Mouse (Mus musculus): ENCODE measurements around the gene C1s2. TPM values are rescaled to one million over a fixed set of nuclear protein-coding genes. Genes with fewer than 3 reads are reported as not detected.

The C1s2 gene
- polyA plus RNA-seq, 1 experiment from 2014 or later = not detected

GRCm38 (mm10) chr6:124665011-124665410, 29.1 kb upstream of the C1s2 start:
- H3K9me3 ChIP-seq = no peaks in the 10 kb centered on the region
- no peaks in the 10 kb centered on the region for H3K36me3 ChIP-seq
- H3K9ac ChIP-seq = no peak overlapping the region
- no peak overlapping the region for H3K4me2 ChIP-seq
- H3K4me3 ChIP-seq = no peak overlapping the region
- no peaks in the 10 kb centered on the region for H3K27me3 ChIP-seq
- no peak for ATAC-seq (ENCODE audit: insufficient number of reproducible peaks, insufficient read depth, low FRiP score, low TSS enrichment, low read depth)
- H3K4me1 ChIP-seq = peaks cover 10% of the 10 kb centered on the region
- no peak overlapping the region for H3K27ac ChIP-seq
- WGBS = 93% methylated on average over 10 of the region's 10 CpGs

DNA sequence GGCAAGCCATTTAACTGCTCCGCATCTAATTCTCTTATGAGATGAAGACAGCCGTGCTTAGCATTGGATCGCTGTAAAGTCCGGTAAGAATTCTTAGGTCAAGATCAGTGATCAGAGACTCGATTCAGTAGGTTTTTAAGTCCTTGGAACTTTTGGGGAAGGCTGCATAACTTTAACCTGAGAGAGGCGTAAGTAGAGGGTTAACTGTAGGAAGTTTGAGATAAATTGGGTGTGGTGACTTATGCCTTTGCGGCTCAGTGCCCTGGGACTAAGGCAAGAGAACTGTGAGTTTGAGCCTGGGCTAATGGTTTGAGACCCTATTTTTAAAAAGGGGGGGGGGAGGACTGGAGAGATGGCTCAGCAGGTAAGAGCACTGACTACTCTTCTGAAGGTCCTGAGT, 28.4 kb upstream of the C1s2 start:
- H3K9me3 ChIP-seq = no peaks in the 10 kb centered on the region
- ATAC-seq (ENCODE audit: insufficient number of reproducible peaks, insufficient read depth, low FRiP score, low TSS enrichment, low read depth) = no peak
- no peaks in the 10 kb centered on the region for H3K36me3 ChIP-seq
- peak overlapping the region; percentile 66 for H3K4me2 ChIP-seq
- H3K9ac ChIP-seq = no peak overlapping the region
- H3K27ac ChIP-seq = no peak overlapping the region
- peak overlapping the region; percentile 71 for H3K4me3 ChIP-seq
- H3K27me3 ChIP-seq = no peaks in the 10 kb centered on the region
- peaks cover 10% of the 10 kb centered on the region for H3K4me1 ChIP-seq
- 77% methylated on average over 7 of the region's 7 CpGs for WGBS

DNA sequence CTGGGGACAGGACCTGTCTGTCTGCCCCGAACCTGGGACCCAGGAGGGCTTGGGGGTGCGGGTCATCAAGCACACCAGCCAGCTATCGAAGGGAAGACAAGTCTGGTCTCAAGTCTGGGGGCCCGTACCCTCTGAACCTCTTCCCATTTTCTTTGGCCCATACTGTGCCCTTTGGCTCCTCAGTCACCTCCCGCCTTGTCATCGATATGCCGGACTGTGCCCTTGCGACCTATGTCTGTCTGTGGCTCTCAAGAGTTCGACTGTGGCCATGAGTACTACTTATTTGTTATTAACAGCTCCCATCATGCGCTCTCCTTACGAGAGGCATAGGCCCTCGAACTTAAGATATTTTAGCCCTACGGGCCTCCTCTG, 27.5 kb upstream of the C1s2 start:
- H3K4me2 ChIP-seq = peak overlapping the region; percentile 66
- WGBS = 17% methylated on average over 13 of the region's 13 CpGs
- peak overlapping the region; percentile 80 for H3K27ac ChIP-seq

DNA sequence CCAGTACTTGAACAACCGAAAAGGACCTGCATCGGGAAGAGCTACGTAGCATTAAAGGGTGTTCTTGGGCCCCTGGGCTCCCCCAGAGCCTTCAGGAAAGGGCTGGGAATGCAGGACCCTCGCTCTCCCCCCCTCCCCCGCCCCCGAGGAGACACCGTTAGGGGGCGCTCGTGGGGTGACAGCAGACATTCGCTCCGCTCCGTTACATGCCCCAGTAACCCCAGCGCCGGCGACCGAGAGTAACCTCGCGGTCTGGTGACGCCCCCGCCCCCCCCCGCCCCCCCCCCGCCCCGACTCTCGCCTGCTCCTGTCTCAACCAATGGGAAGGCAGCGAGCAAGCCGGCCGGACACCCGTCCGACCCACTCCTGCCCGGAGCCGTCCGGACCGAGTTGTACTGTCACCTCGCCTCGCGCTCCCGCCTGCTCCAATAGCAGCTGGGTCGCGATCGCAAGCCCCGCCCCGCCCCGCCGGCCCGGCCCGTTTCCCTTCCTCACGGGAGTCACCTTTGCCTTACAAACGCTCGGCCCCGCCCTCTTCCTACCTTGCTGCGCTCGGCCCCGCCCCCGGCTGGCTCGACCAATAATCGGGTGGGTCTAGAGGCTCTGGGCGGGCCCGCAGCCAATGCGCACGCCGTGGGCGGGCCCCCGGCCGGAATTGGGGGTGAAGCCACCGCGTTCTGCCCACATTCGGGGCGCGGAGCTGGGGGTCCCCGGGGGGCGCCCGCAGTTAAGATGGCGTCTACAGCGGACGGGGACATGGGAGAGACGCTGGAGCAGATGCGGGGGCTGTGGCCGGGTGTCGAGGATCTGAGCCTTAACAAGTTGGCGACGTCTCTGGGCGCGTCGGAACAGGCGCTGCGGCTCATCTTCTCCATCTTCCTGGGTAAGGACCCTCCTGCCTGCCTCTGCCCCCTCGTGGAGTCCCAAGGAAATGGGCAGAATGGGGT, 26.9 kb upstream of the C1s2 start, which contains the start of gene Lpcat3:
Gene Lpcat3 (plus strand): TSS at position 551 of the 947 bp plus-strand sequence.
- H3K4me1 ChIP-seq = peaks cover 10% of the 10 kb centered on the region
- peak within 1 kb of the TSS; percentile 80 for H3K27ac ChIP-seq
- peak within 1 kb of the TSS; percentile 72 for H3K9ac ChIP-seq
- no peaks in the 10 kb centered on the region for H3K27me3 ChIP-seq
- H3K9me3 ChIP-seq = no peaks in the 10 kb centered on the region
- peak within 1 kb of the TSS; percentile 71 for H3K4me3 ChIP-seq
- under 1% methylated on average over 85 of the region's 87 CpGs for WGBS
- H3K4me2 ChIP-seq = peak within 1 kb of the TSS; percentile 66
- ATAC-seq (ENCODE audit: insufficient number of reproducible peaks, insufficient read depth, low FRiP score, low TSS enrichment, low read depth) = peak; percentile 97
- no peaks in the 10 kb centered on the region for H3K36me3 ChIP-seq

More for the DNA sequence above, 27.5 kb upstream of the C1s2 start:
- H3K9ac ChIP-seq = peak overlapping the region; percentile 72
- H3K4me3 ChIP-seq = peak overlapping the region; percentile 71
- no peaks in the 10 kb centered on the region for H3K9me3 ChIP-seq
- H3K4me1 ChIP-seq = peaks cover 10% of the 10 kb centered on the region
- ATAC-seq (ENCODE audit: insufficient number of reproducible peaks, insufficient read depth, low FRiP score, low TSS enrichment, low read depth) = no peak
- no peaks in the 10 kb centered on the region for H3K27me3 ChIP-seq
- no peaks in the 10 kb centered on the region for H3K36me3 ChIP-seq

GRCm38 (mm10) chr6:124661995-124662394, 26.1 kb upstream of the C1s2 start:
- no peaks in the 10 kb centered on the region for H3K27me3 ChIP-seq
- WGBS = 28% methylated on average over 6 of the region's 6 CpGs
- peak overlapping the region; percentile 70 for H3K9ac ChIP-seq
- H3K4me1 ChIP-seq = peaks cover 10% of the 10 kb centered on the region
- H3K27ac ChIP-seq = peak overlapping the region; percentile 80; the same call in 1 of the 2 replicates
- peak overlapping the region; percentile 66 for H3K4me2 ChIP-seq
- peak overlapping the region; percentile 71 for H3K4me3 ChIP-seq
- H3K36me3 ChIP-seq = no peaks in the 10 kb centered on the region
- ATAC-seq (ENCODE audit: insufficient number of reproducible peaks, insufficient read depth, low FRiP score, low TSS enrichment, low read depth) = no peak
- no peaks in the 10 kb centered on the region for H3K9me3 ChIP-seq

- H3K27ac ChIP-seq = no peak overlapping the region
- no peaks in the 10 kb centered on the region for H3K9me3 ChIP-seq
- no peak overlapping the region for H3K4me2 ChIP-seq
- H3K36me3 ChIP-seq = no peaks in the 10 kb centered on the region
- 95% methylated on average over 4 of the region's 4 CpGs for WGBS
- peaks cover 10% of the 10 kb centered on the region for H3K4me1 ChIP-seq
- ATAC-seq (ENCODE audit: insufficient number of reproducible peaks, insufficient read depth, low FRiP score, low TSS enrichment, low read depth) = no peak
- H3K27me3 ChIP-seq = no peaks in the 10 kb centered on the region
- no peak overlapping the region for H3K4me3 ChIP-seq
- no peak overlapping the region for H3K9ac ChIP-seq
Measured at GRCm38 (mm10) chr6:124661156-124661806, 25.4 kb upstream of the C1s2 start.

DNA sequence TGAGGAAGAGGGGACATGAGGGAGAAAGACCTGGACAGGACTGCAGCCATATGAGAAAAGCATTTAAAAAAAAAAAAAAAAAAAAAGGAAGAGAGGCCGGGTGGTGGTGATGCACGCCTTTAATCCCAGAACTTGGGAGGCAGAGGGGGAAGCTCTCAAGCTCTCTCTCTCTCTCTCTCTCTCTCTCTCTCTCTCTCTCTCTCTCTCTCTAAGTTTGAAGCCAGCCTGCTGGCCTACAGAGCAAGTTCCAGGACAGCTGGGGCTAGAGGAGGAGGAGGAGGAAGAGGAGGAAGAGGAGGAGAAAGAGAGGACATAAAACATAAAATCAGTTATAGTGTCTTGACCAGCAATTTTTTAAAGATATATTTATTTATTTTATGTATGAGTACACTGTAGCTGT, 22.2 kb upstream of the C1s2 start:
- H3K4me2 ChIP-seq = no peak overlapping the region
- H3K4me1 ChIP-seq = no peaks in the 10 kb centered on the region
- H3K27me3 ChIP-seq = no peaks in the 10 kb centered on the region
- 94% methylated on average over 2 of the region's 2 CpGs for WGBS
- no peaks in the 10 kb centered on the region for H3K36me3 ChIP-seq
- no peak overlapping the region for H3K4me3 ChIP-seq
- no peak overlapping the region for H3K9ac ChIP-seq
- ATAC-seq (ENCODE audit: insufficient number of reproducible peaks, insufficient read depth, low FRiP score, low TSS enrichment, low read depth) = no peak
- H3K27ac ChIP-seq = no peak overlapping the region
- H3K9me3 ChIP-seq = peaks cover 5% of the 10 kb centered on the region

DNA sequence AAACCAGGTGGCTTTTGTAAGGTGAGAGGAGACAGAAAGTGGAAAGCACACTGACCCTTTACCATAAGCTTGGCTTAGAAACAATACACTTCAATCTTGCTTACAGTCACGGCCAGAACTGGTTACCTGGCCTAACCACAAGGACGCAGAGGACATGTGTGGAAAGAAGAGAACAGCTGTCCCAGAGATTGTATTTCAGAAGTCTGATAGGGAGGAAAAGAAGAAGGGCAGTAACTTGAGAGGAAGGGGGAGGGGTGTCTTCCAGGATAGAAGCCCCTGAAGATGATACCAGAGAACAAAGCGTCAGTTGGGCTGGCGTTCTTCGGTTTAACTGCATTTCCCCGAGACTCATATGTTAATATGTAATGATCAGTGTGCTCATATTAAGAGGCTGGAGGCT, 20.0 kb upstream of the C1s2 start:
- H3K9ac ChIP-seq = no peak overlapping the region
- no peaks in the 10 kb centered on the region for H3K4me1 ChIP-seq
- H3K4me2 ChIP-seq = no peak overlapping the region
- no peak overlapping the region for H3K4me3 ChIP-seq
- H3K27ac ChIP-seq = no peak overlapping the region
- H3K36me3 ChIP-seq = no peaks in the 10 kb centered on the region
- ATAC-seq (ENCODE audit: insufficient number of reproducible peaks, insufficient read depth, low FRiP score, low TSS enrichment, low read depth) = no peak
- peaks cover 7% of the 10 kb centered on the region for H3K9me3 ChIP-seq
- WGBS = 41% methylated on average over 6 of the region's 6 CpGs
- no peaks in the 10 kb centered on the region for H3K27me3 ChIP-seq

GRCm38 (mm10) chr6:124646394-124646793, 10.5 kb upstream of the C1s2 start:
- no peak for ATAC-seq (ENCODE audit: insufficient number of reproducible peaks, insufficient read depth, low FRiP score, low TSS enrichment, low read depth)

DNA sequence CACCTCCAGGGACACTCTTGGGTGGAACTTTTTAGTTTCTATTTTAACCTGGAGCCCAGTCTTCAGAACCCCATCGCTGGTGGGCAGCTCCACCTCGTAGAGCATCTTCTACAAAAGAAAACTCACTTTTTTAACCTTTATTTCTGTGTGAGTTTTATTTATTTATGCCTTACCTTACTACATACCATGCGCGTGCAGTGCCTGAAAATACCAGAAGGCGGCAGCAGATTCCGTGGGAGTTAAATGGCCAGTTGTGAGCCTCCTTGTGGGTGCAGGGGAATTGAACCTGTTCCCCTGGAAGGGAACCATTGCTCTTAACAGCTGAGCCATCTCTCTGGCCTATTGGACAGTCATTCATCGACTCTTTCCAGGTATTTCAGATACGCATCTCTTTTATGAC, 5.1 kb upstream of the C1s2 start:
- H3K9ac ChIP-seq = no peak overlapping the region
- no peaks in the 10 kb centered on the region for H3K36me3 ChIP-seq
- no peaks in the 10 kb centered on the region for H3K9me3 ChIP-seq
- WGBS = 41% methylated on average over 8 of the region's 8 CpGs
- H3K4me1 ChIP-seq = no peaks in the 10 kb centered on the region
- no peak overlapping the region for H3K27ac ChIP-seq
- no peaks in the 10 kb centered on the region for H3K27me3 ChIP-seq
- no peak overlapping the region for H3K4me2 ChIP-seq
- no peak overlapping the region for H3K4me3 ChIP-seq
- no peak for ATAC-seq (ENCODE audit: insufficient number of reproducible peaks, insufficient read depth, low FRiP score, low TSS enrichment, low read depth)

More at GRCm38 (mm10) chr6:124646394-124646793, 10.5 kb upstream of the C1s2 start:
- Histone ChIP-seq H3K4me3 (no peak overlapping the region), H3K9me3 (no peaks in the 10 kb centered on the region), H3K36me3 (no peaks in the 10 kb centered on the region), H3K4me1 (no peaks in the 10 kb centered on the region), H3K27me3 (no peaks in the 10 kb centered on the region), H3K27ac (no peak overlapping the region), H3K4me2 (no peak overlapping the region), H3K9ac (no peak overlapping the region)
- WGBS = 57% methylated on average over 1 of the region's 1 CpGs

GRCm38 (mm10) chr6:124640041-124640440, 4.2 kb upstream of the C1s2 start:
- Histone ChIP-seq H3K27me3 (no peaks in the 10 kb centered on the region), H3K27ac (no peak overlapping the region), H3K4me1 (no peaks in the 10 kb centered on the region), H3K9ac (no peak overlapping the region), H3K4me2 (no peak overlapping the region), H3K36me3 (no peaks in the 10 kb centered on the region), H3K4me3 (no peak overlapping the region), H3K9me3 (no peaks in the 10 kb centered on the region)
- WGBS = 84% methylated on average over 4 of the region's 4 CpGs
- ATAC-seq (ENCODE audit: insufficient number of reproducible peaks, insufficient read depth, low FRiP score, low TSS enrichment, low read depth) = no peak

Measured in embryonic facial prominence, embryonic 13.5 days (tissue).